Mouse (Mus musculus): ENCODE data around the gene Cluap1. TPM values are rescaled to one million over a fixed set of nuclear protein-coding genes. Genes with fewer than 3 reads are reported as not detected.

Gene Cluap1
- polyA plus RNA-seq, 2 experiments, result 5.6 to 8.4 TPM

GRCm38 (mm10) chr16:3929151-3929550, 20.6 kb downstream of the Cluap1 start:
- H3K27me3 ChIP-seq (ENCODE audit: control insufficient read depth, insufficient read depth, low read length), result no peaks in the 10 kb centered on the region
- H3K4me1 ChIP-seq (replicated peaks; ENCODE audit: control insufficient read depth in 2 of 2, insufficient read depth in 2 of 2, low read length in 1 of 2), result no peaks in the 10 kb centered on the region
- DNase-seq (ENCODE audit: low read depth in 3 of 3, low spot score in 3 of 3) (no peak), ATAC-seq (ENCODE audit: insufficient read depth) (no peak)
- H3K9ac ChIP-seq (replicated peaks), result no peak overlapping the region
- H3K36me3 ChIP-seq (replicated peaks; ENCODE audit: control insufficient read depth, insufficient read depth, low read depth), result peaks cover 6% of the 10 kb centered on the region
- 57% methylated on average over 7 of the region's 7 CpGs for WGBS (ENCODE audit: insufficient replicate concordance)
- H3K27ac ChIP-seq, result no peak overlapping the region
- H3K4me3 ChIP-seq (ENCODE audit: insufficient read depth in 1 of 2, low read depth in 2 of 2, low read length in 2 of 2), result no peak overlapping the region
- no peaks in the 10 kb centered on the region for H3K9me3 ChIP-seq (ENCODE audit: control insufficient read depth, low read length)
- TF ChIP-seq EP300 (IDR thresholded peaks at IDR 0.05; ENCODE audit: low read depth) (no peak), CTCF (IDR thresholded peaks at IDR 0.05; ENCODE audit: low read depth) (no peak)
- H3K4me2 ChIP-seq (ENCODE audit: low read depth), result no peak overlapping the region

- H3K27me3 ChIP-seq (ENCODE audit: control insufficient read depth, insufficient read depth, low read length), result no peaks in the 10 kb centered on the region
- no peak overlapping the region for H3K9ac ChIP-seq (replicated peaks)
- no peaks in the 10 kb centered on the region; the same call in 1 of the 2 replicates for H3K36me3 ChIP-seq (replicated peaks; ENCODE audit: control insufficient read depth, insufficient read depth, low read depth)
- TF ChIP-seq EP300 (IDR thresholded peaks at IDR 0.05; ENCODE audit: low read depth), result no peak
- TF ChIP-seq CTCF (IDR thresholded peaks at IDR 0.05; ENCODE audit: low read depth), result no peak
- H3K27ac ChIP-seq, result no peak overlapping the region
- ATAC-seq (ENCODE audit: insufficient read depth), result no peak
- H3K4me1 ChIP-seq (replicated peaks; ENCODE audit: control insufficient read depth in 2 of 2, insufficient read depth in 2 of 2, low read length in 1 of 2), result no peaks in the 10 kb centered on the region
- 73% methylated on average over 6 of the region's 6 CpGs for WGBS (ENCODE audit: insufficient replicate concordance)
- no peaks in the 10 kb centered on the region for H3K9me3 ChIP-seq (ENCODE audit: control insufficient read depth, low read length)
- H3K4me2 ChIP-seq (ENCODE audit: low read depth), result no peak overlapping the region
- H3K4me3 ChIP-seq (ENCODE audit: insufficient read depth in 1 of 2, low read depth in 2 of 2, low read length in 2 of 2), result no peak overlapping the region
- DNase-seq (ENCODE audit: low read depth in 3 of 3, low spot score in 3 of 3), result no peak
These were observed 24.9 kb downstream of the Cluap1 start for GRCm38 (mm10) chr16:3933536-3933935.

DNA sequence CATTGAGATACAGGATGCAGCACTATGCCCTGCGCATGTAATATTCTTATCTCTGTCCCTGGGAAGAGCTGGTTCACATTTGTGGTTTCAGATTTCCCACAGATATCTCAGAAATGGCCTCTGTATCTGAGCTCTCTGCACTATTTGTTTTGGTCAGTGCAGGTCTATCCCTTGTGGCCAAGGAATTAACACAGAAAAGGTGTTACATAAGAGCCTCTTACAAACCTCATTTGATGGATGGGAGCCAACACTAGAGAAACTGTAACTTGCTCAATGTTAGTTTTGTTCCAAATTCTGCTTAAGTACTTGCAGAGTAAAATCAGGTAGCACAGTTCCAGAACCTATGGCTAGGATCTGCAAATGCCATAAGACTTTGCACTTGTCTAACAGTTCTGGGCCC, 25.5 kb downstream of the Cluap1 start:
- Histone ChIP-seq H3K4me2 (ENCODE audit: low read depth) (no peak overlapping the region), H3K9ac (replicated peaks) (no peak overlapping the region), H3K4me1 (replicated peaks; ENCODE audit: control insufficient read depth in 2 of 2, insufficient read depth in 2 of 2, low read length in 1 of 2) (no peaks in the 10 kb centered on the region), H3K27me3 (ENCODE audit: control insufficient read depth, insufficient read depth, low read length) (no peaks in the 10 kb centered on the region), H3K9me3 (ENCODE audit: control insufficient read depth, low read length) (no peaks in the 10 kb centered on the region), H3K4me3 (ENCODE audit: insufficient read depth in 1 of 2, low read depth in 2 of 2, low read length in 2 of 2) (no peak overlapping the region), H3K36me3 (replicated peaks; ENCODE audit: control insufficient read depth, insufficient read depth, low read depth) (no peaks in the 10 kb centered on the region), H3K27ac (no peak overlapping the region)
- no peak for ATAC-seq (ENCODE audit: insufficient read depth)
- DNase-seq (ENCODE audit: low read depth in 3 of 3, low spot score in 3 of 3), result no peak
- no peak for TF ChIP-seq EP300 (IDR thresholded peaks at IDR 0.05; ENCODE audit: low read depth)
- TF ChIP-seq CTCF (IDR thresholded peaks at IDR 0.05; ENCODE audit: low read depth), result no peak
- 38% methylated on average over 1 of the region's 1 CpGs for WGBS (ENCODE audit: insufficient replicate concordance)

GRCm38 (mm10) chr16:3934701-3935100, 26.1 kb downstream of the Cluap1 start:
- Histone ChIP-seq H3K4me2 (ENCODE audit: low read depth) (no peak overlapping the region), H3K9me3 (ENCODE audit: control insufficient read depth, low read length) (no peaks in the 10 kb centered on the region), H3K4me3 (ENCODE audit: insufficient read depth in 1 of 2, low read depth in 2 of 2, low read length in 2 of 2) (no peak overlapping the region), H3K27me3 (ENCODE audit: control insufficient read depth, insufficient read depth, low read length) (no peaks in the 10 kb centered on the region), H3K36me3 (replicated peaks; ENCODE audit: control insufficient read depth, insufficient read depth, low read depth) (no peaks in the 10 kb centered on the region), H3K27ac (no peak overlapping the region), H3K4me1 (replicated peaks; ENCODE audit: control insufficient read depth in 2 of 2, insufficient read depth in 2 of 2, low read length in 1 of 2) (no peaks in the 10 kb centered on the region), H3K9ac (replicated peaks) (no peak overlapping the region)
- ATAC-seq (ENCODE audit: insufficient read depth), result no peak
- 74% methylated on average over 4 of the region's 4 CpGs for WGBS (ENCODE audit: insufficient replicate concordance)
- no peak for DNase-seq (ENCODE audit: low read depth in 3 of 3, low spot score in 3 of 3)
- TF ChIP-seq CTCF (IDR thresholded peaks at IDR 0.05; ENCODE audit: low read depth) (no peak), EP300 (IDR thresholded peaks at IDR 0.05; ENCODE audit: low read depth) (no peak)

- H3K27ac ChIP-seq, result no peak overlapping the region
- no peak overlapping the region for H3K9ac ChIP-seq (replicated peaks)
- no peak overlapping the region for H3K4me2 ChIP-seq (ENCODE audit: low read depth)
- H3K9me3 ChIP-seq (ENCODE audit: control insufficient read depth, low read length), result no peaks in the 10 kb centered on the region
- DNase-seq (ENCODE audit: low read depth in 3 of 3, low spot score in 3 of 3) (no peak), ATAC-seq (ENCODE audit: insufficient read depth) (no peak)
- H3K36me3 ChIP-seq (replicated peaks; ENCODE audit: control insufficient read depth, insufficient read depth, low read depth), result no peaks in the 10 kb centered on the region
- WGBS (ENCODE audit: insufficient replicate concordance), result 79% methylated on average over 1 of the region's 1 CpGs
- H3K27me3 ChIP-seq (ENCODE audit: control insufficient read depth, insufficient read depth, low read length), result no peaks in the 10 kb centered on the region
- TF ChIP-seq CTCF (IDR thresholded peaks at IDR 0.05; ENCODE audit: low read depth), result no peak
- no peak for TF ChIP-seq EP300 (IDR thresholded peaks at IDR 0.05; ENCODE audit: low read depth)
- H3K4me3 ChIP-seq (ENCODE audit: insufficient read depth in 1 of 2, low read depth in 2 of 2, low read length in 2 of 2), result no peak overlapping the region
- H3K4me1 ChIP-seq (replicated peaks; ENCODE audit: control insufficient read depth in 2 of 2, insufficient read depth in 2 of 2, low read length in 1 of 2), result no peaks in the 10 kb centered on the region
These were observed 42.5 kb downstream of the Cluap1 start for GRCm38 (mm10) chr16:3951141-3951540.

Measured in liver, embryonic 14.5 days (tissue).